Mouse (Mus musculus): ENCODE measurements around the gene Fbxl5.

The Fbxl5 gene

DNA sequence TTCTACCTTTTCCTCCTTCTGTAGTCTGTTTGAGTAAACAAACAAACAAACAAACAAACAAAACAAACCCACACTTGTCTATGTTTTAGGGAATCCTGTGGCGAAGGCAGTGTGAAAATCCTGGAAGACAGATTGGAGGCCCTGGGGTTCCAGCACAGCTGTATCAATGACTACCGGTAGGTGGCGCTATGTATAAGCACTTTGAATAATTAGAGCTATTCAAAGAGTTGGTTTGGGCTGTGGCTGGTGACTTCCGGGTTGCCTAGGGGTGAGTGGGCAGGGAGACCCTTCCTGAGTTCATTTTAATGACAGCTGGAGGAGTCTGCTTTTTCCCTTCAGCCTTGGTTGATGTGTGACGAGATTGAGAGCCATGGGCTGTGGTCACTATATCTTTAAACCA, 15.9 kb upstream of the Fbxl5 start:
- CTCF ChIA-PET = interaction anchor here (0.6 to 0.8 kb wide), 3 partner anchors 48 to 66 kb away, joined by 3 to 4 read pairs (median 3); no protein-coding TSS in a partner anchor

DNA sequence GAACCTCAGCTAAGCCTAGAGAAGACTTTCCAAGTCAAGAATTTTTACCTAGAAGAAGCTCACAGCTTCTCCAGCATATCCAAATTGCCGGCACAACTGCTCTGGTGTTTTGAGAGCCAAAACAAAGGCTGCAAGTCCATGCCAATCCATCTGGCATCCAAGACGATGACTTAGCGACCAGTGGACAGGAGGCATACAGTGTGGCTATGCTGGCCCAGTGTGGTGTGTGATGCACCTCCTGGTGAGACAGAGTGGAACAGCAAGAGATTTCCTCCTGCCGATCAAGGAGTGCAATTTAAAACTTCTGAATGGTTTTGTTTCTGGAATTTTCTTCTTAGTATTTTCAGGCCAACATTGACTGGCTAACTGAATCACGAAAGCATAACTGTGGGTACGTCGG, 15.2 kb upstream of the Fbxl5 start:
- CTCF ChIA-PET = no interaction called here

DNA sequence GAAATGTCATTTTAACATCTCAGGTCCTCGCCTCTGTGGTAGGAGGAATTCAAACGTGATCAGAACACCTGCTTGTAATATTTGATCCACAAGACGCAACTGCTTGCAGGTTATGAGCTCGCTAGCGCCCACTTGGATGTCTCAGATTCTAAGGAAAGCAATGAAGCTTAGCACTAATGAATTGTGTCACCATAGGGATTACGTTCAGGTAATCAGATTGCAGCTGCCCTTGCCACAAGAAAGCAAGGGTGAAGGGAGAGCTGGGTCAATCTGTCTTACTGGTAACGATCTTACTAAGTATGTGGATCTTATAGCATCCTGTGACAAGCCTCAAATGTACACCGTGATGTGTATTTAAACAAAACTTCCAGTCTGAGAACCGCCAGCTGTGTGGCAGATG, 5.9 kb upstream of the Fbxl5 start:
- CTCF ChIA-PET = no interaction called here

DNA sequence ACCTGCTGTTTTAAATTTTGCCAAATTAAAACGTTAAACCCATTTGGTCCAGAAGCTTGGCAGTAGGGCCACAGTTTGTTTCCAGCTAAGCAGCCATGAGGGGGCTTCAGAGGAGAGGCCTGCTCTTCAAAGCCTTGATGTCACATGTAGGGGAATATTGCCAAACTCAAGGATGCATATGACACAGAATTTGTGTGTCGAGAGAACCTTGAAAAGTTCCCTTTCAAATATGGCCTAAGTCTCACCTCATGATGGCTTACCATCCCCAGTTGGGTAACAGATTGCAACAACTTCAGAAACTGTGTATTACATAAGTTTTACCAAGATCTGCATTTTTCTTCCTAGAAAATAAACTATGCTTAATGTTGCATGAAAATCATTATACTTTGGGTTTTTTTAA, 5.4 kb upstream of the Fbxl5 start:
- CTCF ChIA-PET = no interaction called here

DNA sequence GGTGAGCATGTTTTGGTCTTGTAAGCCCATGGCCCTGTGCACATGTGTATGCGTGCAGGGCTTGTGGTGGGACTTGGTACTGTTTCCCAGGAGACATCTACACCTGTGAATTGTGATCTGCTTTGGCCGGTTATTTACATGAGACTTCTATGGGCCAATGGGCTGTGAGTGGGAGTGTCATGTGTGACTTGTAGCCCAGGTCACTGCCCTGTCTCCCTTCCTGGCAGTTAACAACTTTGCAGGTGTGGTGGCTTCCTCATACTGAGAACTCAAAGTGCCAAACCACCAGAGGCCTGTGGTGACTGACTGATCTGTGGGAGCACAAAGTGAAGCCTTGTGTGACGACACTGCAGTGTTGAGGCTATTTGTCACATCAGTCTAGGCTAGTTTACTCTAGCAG, 3.1 kb upstream of the Fbxl5 start:
- CTCF ChIA-PET = no interaction called here

DNA sequence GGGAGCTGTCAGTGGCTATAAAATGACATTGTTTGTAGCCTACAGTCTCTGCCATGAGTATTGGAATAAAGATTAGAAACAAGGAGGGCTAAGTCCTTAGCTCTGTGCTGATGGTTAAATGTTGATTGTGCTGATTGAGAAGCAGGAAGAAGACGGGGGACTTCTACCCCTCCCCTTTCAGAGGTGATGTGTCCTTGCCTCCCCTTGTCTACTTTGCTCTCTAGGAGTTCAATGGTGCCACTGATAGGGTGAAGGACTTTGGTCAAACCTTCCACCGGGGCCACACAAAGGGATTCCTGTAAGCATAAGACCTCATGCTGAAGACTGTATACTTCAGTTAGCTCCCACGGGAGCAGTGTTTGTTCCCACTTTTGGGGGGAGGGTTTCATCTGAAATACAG, 1.4 kb upstream of the Fbxl5 start:
- CTCF ChIA-PET = no interaction called here

DNA sequence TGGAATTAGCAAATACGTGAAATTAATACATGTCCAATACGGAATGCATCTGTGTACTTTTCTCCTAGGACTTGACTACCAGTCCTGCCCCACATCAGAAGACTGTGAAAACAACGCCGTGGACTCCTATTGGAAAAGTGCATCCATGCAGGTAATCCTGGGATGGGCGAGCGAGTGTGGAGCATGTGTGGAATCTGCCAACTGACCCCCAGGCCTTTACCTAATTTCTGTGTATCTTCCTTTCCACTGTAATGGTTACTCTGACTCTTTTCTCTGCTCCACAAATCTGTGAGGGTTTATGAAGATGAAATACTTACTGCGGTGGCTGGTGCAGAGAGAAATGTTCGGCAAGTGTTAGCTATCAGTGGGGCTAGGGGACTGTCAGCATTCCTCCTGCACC, 761 bp upstream of the Fbxl5 start:
- CTCF ChIA-PET = no interaction called here

DNA sequence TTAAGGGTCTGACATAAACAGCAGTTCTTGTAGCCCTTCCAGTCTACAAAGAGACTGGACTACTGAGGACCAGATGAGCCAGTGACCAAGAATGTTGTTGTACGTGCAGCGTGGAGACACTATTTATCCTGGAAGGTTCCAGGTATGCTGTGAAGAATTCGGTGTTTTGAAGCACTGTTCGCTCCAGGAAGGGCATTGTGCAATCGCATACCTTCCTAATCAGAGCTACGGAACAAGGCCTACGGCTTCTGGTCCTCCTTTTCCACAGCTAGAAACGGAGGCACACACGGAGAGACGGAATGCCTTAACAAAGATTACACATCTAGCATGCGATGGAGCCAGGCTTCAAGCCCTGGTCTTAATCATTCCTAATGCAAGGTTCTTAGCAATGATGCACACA, 653 bp downstream of the Fbxl5 start:
- CTCF ChIA-PET = no interaction called here

DNA sequence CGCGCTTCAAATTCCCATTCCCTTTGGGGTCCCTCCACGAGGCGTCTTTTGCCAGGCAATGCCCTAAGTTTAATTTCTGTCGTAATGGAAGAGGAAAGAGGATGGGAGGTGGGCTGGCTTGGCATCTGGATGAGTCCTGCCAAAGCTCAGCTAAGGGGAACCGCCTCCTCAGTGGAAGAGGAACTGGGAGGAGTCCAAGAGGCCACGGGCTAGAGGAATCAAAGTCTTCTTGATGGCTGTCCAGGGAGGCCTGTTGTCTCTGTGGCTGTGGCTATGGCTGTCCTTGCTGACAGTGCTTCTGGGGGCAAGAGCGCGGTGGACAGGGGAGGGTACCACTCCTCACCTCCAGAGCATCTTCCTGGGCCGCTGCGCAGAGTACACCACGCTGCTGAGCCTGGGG, 2.7 kb downstream of the Fbxl5 start, which contains the start of gene Bst1:
Gene Bst1, plus strand, starts transcription at position 191 of the 400 bp plus-strand sequence.
- CTCF ChIA-PET = no interaction called here

DNA sequence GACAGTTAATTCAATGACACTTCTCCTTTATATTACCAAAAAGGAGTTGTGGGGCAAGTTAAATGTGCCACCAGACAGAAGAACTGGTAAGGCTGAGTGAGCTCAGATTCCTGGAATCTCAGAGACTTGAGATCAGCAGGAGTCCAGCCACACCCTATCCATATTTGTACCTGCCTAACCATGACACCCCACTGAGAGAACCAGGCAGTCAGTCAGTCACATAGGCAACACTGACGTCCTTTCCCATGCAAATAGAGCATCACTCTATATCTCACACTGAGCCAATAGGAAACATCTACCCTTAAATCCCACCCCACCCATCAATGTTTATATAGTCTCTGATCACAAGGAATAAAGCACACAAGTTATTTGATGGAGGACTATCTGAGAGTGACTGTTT, 5.7 kb downstream of the Fbxl5 start:
- CTCF ChIA-PET = no interaction called here

DNA sequence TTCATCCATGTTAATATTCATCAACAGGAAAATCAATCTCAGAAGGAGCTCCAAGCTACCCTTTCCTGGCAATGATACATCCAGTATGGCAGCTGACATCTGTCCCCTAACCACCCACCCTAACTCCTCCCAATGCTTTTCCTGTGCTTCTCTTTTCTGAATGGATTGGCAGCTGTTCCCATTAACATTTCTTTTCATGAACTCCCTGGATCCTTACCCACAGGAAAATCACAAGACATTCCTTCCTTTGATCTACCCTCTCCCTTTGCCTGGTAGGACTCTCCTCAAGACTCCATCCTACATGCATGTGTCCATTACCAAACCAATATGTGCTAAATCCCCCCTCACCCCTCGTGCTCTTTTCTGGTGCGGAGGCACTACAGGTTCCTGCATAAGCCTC, 6.9 kb downstream of the Fbxl5 start:
- CTCF ChIA-PET = interaction anchor here (1.1 kb wide), 1 partner anchor 176 kb away, joined by 6 read pairs; no protein-coding TSS in a partner anchor

DNA sequence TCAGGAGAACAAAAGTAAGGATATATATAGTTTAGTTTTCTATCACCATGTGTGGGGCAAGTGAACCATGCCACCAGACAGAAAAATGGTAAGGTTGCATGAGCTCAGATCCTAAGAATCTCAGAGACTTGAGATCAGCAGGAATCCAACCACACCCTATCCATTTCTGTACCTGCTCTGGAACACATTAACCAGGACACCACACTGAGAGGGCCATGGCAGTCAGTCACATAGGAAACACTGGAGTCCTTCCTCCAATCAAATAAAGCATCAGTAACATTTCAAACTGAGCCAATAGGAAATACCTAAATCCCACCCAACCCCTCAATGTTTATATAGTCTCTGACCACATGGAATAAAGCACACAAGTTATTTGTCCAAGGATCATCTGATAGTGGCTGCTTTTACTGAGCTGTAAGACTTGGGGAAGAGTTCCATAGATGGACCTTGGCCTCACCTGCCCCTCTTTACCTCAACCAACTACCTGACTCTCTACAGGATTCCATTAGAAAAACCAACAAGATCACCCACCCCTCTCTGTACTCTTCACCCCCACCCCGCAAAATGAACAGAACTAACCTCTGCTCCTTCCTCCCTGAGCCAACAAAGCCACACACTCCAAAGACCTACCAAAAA, 10.9 kb downstream of the Fbxl5 start:
- CTCF ChIA-PET = no interaction called here

DNA sequence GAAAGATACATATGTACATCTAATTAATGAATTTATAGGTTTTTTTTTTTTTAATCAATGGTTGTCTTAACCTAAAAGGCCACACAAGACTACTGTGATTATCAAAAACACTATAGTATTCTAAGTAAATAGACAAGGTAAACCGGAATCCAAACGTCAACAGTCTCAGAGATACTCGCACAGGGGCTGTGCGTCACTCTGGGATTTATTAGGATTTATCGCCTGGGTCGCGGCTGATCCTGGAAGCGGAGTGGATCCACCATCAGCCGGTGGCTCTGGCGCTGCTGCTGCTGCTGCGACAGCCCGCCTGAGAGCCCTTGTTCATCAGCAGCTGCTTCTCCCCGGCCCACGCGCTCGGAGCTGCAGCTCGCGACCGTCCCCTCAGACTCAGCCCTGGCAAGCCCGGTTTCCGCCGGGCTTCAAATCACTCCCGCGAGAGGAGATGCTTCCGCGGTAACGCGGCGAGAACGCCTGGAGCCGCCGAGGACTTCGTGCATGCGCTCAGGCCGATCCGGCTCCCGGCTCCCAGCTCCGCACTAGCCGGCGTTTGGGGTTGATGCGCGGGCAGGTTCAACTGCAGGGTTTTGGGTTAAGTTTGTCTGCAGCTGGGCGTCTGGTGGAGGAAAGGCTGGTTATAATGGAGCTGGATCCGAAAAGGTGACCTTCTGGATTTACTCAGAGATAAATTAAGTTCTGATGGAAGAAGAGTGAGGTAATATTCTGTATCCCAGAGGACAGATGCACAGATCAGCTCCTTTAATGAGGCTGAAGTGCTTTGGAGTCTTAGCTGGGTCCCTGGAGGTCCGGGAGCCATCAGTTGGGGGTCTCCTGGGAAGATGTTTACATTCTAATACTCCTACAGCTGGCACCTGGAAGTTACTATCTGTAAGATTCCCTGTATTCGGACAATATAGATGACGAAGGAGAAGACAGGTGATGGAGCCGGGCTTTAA, 13.4 kb downstream of the Fbxl5 start:
- CTCF ChIA-PET = interaction anchor here (0.7 to 0.9 kb wide), 2 partner anchors 31 to 182 kb away, joined by 3 to 6 read pairs; no protein-coding TSS in a partner anchor

DNA sequence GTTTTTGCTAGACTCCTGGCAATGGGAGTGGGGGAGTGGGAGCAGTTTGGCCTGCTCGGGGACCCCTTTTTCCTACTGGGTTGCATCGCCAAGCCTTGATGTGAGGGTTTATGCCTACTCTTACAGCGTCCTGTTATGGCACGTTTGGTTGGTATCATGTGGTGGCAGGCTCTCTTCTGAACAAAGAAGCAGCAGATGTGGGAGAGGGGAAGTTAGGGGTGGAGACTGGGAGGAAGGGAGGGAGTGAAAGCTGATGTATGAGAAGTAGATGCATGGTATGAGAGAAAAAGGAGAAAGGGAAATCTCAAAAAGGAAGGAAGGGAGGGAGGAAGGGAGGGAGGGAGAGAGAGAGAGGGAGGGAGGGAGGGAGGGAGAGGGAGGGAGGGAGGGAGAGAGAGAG, 14.5 kb downstream of the Fbxl5 start:
- CTCF ChIA-PET = interaction anchor here (0.6 to 0.7 kb wide), 2 partner anchors 9 to 181 kb away, joined by 6 to 11 read pairs; no protein-coding TSS in a partner anchor

DNA sequence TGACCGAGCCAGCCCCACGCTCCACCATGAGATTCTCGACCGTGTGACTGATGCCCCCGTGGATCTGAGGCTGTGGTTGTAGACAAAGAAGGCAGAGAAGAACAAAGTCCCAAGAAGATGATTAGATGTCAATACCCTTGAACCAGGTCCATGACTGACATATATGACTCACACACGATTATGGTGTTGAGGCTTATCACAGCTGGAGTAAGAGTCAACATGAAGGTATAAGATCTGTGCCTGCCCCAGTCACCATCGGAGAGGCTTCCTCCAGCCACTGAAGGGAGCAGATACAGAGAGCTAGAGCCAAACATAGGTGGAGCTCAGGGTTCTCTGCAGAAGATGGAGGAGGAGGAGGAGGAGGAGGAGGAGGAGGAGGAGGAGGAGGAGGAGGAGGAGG, 15.1 kb downstream of the Fbxl5 start:
- CTCF ChIA-PET = interaction anchor here (0.6 kb wide), 1 partner anchor 8 kb away, joined by 11 read pairs; no protein-coding TSS in a partner anchor

DNA sequence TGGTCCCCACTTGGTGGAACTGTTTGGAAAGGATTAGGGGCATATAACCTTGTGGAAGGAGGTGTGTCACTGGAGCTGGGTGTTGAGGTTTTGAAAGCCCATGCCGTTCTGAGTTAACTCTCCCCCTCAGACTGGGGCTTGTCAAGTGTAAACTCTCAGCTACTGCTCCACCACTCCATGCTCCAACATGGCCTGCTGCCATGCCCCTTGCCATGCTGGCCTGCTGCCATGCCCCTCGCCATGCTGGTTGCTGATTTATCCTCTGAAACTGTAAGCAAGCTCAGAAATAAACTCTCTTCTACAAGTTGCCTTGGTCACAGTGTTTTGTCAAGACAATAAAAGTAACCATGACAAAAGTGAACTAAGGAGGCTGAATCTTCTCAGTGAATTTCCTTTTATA, 16.0 kb downstream of the Fbxl5 start:
- CTCF ChIA-PET = no interaction called here

DNA sequence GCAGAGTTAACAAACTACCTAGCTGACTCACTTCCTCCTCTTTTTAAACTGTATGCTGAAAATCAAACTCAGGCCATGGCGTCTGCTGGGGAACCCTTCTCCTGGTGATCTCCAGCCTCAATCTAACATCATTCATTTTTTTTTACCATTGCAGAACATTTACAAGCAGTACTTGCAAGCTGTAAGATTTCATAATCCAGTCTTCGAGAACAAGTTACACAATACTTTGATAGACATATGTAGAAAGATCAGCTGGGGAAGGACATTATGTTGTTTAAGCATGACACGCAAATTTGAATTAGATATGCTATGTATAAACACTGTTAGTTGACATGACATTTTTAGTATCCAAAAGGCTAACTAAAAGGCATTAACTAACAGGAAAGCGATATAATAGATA, 19.6 kb downstream of the Fbxl5 start:
- CTCF ChIA-PET = no interaction called here

DNA sequence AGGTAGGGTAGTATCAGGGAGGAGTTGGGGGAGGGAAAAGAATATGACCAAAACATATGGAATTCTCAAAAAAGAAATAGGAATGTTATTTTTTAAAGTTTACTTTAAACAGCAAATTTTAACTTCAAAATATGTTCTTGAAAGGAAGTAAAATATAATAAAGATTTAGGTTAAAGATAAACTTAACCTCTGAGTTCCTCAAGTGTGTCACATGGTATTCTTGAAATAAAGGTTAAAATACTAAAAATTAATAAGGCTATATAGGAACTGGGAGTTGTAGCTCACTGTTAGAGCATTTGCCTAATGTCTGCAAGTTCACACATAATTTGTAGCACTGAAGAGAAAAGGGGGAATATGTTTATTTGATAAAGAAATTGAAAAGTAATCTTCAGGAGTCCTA, 20.2 kb downstream of the Fbxl5 start:
- CTCF ChIA-PET = no interaction called here

DNA sequence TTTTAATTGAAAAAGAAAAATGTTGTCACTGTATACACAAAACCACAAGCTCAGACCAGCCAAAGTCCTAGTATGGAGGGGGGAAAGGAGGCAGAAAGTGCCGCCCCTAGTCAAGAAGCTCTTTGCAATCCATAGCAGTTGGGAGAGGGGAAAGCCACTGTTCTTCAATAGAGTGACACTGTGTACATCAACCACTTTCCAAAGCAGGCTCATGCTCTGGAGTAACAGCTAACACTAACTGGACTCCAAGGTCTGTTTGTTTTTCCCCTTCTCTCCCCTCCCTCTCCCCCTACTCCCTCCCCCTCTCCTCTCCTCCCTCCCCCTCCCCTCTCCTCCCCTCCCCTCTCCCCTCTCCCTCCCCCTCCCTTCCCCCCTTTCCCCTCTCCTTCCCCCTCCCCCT, 20.7 kb downstream of the Fbxl5 start:
- CTCF ChIA-PET = interaction anchor here (0.6 kb wide), 1 partner anchor 194 kb away, joined by 17 read pairs; no protein-coding TSS in a partner anchor

DNA sequence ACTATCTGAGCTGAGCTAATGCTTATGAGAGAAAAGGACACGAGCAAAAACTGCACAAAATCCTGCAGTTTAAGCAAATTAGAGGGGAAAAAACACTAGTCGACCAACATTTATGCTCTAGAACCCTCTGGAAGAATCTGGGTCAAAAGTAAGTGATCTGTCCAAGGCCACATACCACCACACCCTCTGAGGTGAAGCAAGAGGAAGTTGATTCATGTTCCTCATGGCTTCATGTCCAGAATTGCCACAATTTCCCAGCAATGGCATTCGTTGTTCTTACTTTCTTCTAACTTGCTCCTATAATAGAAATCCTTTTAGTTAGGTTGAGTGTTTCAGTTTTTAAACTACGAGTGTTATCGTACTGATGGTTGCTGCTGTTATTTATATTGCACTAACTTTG, 21.9 kb downstream of the Fbxl5 start:
- CTCF ChIA-PET = no interaction called here

DNA sequence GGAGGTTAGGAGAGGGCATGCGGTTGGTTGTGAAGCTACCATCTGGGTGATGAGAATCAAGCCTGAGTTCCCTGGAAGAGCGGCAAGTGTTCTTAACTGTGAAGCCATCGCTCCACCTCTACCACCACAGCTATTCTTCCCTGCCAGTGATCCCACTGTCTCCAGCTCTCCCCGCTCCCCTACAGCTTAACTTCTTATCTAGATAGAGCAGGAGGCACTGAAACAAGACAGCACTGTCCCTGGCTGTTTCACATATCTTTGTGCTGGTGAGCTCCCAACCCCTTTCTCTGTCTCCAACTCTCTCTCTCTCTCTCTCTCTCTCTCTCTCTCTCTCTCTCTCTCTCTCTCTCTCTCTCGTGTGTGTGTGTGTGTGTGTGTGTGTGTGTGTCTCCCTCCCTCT, 29.1 kb downstream of the Fbxl5 start:
- CTCF ChIA-PET = no interaction called here

DNA sequence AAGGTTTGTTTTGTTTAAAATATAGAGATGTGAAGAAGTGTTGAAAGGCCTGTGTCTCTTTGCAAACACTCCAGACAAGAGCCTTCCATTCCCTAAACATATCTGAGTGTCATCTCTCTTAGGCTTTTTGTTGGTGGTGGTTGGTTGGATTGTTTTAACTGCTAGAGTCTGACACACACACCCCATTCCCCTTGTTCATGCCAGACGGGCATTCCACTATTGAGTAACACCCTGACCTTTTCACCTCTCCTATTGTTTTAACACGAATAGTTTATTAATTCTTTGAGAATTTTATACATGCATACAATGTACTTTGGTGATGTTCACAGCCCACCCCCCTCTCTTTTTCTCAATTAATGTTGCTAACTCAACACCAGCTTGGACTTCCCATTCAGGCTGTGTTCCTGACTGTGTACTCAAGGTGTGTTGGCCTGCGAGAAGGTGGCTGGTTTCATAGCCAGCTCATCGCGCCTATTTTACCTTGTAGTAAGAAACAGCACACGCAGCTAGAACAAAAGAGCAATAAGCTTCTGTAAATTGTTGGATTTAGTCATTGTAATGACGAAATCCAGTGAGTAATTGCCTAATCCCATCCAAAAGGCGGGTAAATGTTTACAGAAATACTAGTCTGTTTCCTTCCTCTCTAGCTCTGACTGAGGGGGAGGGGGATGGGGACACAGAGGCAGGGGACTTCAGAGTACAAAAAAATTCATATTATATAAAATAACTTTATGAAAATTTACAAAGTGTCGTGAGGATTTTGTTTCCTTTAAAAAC, 33.3 kb downstream of the Fbxl5 start:
- CTCF ChIA-PET = no interaction called here

All from spleen, embryonic (tissue).